Mouse (Mus musculus): ENCODE data around the gene Palm3. TPM values are rescaled to one million over a fixed set of nuclear protein-coding genes. Genes with fewer than 3 reads are reported as not detected.
A peak's percentile ranks its signal among the peaks of the same experiment; 100 is the strongest.

Gene Palm3
- total and polyA plus RNA-seq, 2 experiments from 2014 or later: 2.7 to 4.3 TPM

- peak within 1 kb of the TSS; percentile 84 for H3K9ac ChIP-seq
- no peaks in the 10 kb centered on the region for H3K27me3 ChIP-seq (ENCODE audit: insufficient read depth, low read length)
- DNase-seq: peak; percentile 100
- H3K27ac ChIP-seq (ENCODE audit: low read depth, low read length): peak within 1 kb of the TSS; percentile 93
- no peaks in the 10 kb centered on the region for H3K36me3 ChIP-seq (ENCODE audit: insufficient read depth)
- H3K9me3 ChIP-seq (ENCODE audit: low read length): no peaks in the 10 kb centered on the region
- H3K4me1 ChIP-seq (ENCODE audit: insufficient read depth): 0 out of 2 replicates have a peak, but pooled peaks cover 15% of the 10 kb centered on the region
- 2% methylated on average over 51 of the region's 51 CpGs for WGBS
- H3K4me3 ChIP-seq (ENCODE audit: low read depth, low read length): peak within 1 kb of the TSS; percentile 98
- TF ChIP-seq CTCF (IDR thresholded peaks at IDR 0.05; ENCODE audit: low read depth): no peak
- ATAC-seq: peak; percentile 96
- H3K4me2 ChIP-seq (ENCODE audit: low read depth): peak within 1 kb of the TSS; percentile 71
Observed at GRCm38 (mm10) chr8:84066291-84066930, 45.1 kb downstream of the Palm3 start, which contains the start of gene Rfx1. Gene Rfx1, plus strand, starts transcription at chr8:84066834.

- Histone ChIP-seq H3K27me3 (ENCODE audit: insufficient read depth, low read length) (no peaks in the 10 kb centered on the region), H3K4me3 (ENCODE audit: low read depth, low read length) (peak overlapping the region; percentile 98), H3K27ac (ENCODE audit: low read depth, low read length) (peak overlapping the region; percentile 93), H3K9ac (peak overlapping the region; percentile 84), H3K9me3 (ENCODE audit: low read length) (no peaks in the 10 kb centered on the region), H3K4me2 (ENCODE audit: low read depth) (peak overlapping the region; percentile 52), H3K4me1 (ENCODE audit: insufficient read depth) (0 out of 2 replicates have a peak, but pooled peaks cover 15% of the 10 kb centered on the region), H3K36me3 (ENCODE audit: insufficient read depth) (no peaks in the 10 kb centered on the region)
- WGBS: under 1% methylated on average over 57 of the region's 58 CpGs
- peak; percentile 91 for DNase-seq
- TF ChIP-seq CTCF (IDR thresholded peaks at IDR 0.05; ENCODE audit: low read depth): no peak
- ATAC-seq: peak; percentile 46
Observed at GRCm38 (mm10) chr8:84067047-84067573, 45.8 kb downstream of the Palm3 start.

GRCm38 (mm10) chr8:84067911-84068310 lies 46.6 kb downstream of the Palm3 start:
- DNase-seq (no peak), ATAC-seq (no peak)
- Histone ChIP-seq H3K27me3 (ENCODE audit: insufficient read depth, low read length) (no peaks in the 10 kb centered on the region), H3K27ac (ENCODE audit: low read depth, low read length) (no peak overlapping the region), H3K9ac (peak overlapping the region; percentile 84; the same call in 1 of the 2 replicates), H3K4me1 (ENCODE audit: insufficient read depth) (0 out of 2 replicates have a peak, but pooled peaks cover 19% of the 10 kb centered on the region), H3K4me3 (ENCODE audit: low read depth, low read length) (peak overlapping the region; percentile 98), H3K36me3 (ENCODE audit: insufficient read depth) (no peaks in the 10 kb centered on the region), H3K9me3 (ENCODE audit: low read length) (no peaks in the 10 kb centered on the region), H3K4me2 (ENCODE audit: low read depth) (peak overlapping the region; percentile 52)
- TF ChIP-seq CTCF (IDR thresholded peaks at IDR 0.05; ENCODE audit: low read depth): no peak
- WGBS: 89% methylated on average over 7 of the region's 7 CpGs

GRCm38 (mm10) chr8:84068316-84069035 lies 47.2 kb downstream of the Palm3 start:
- TF ChIP-seq CTCF (IDR thresholded peaks at IDR 0.05; ENCODE audit: low read depth): no peak
- Histone ChIP-seq H3K4me2 (ENCODE audit: low read depth) (peak overlapping the region; percentile 52; the same call in 1 of the 2 replicates), H3K36me3 (ENCODE audit: insufficient read depth) (no peaks in the 10 kb centered on the region), H3K9ac (no peak overlapping the region), H3K9me3 (ENCODE audit: low read length) (no peaks in the 10 kb centered on the region), H3K27ac (ENCODE audit: low read depth, low read length) (no peak overlapping the region), H3K4me1 (ENCODE audit: insufficient read depth) (peaks cover 24% of the 10 kb centered on the region; the same call in 1 of the 2 replicates), H3K27me3 (ENCODE audit: insufficient read depth, low read length) (no peaks in the 10 kb centered on the region), H3K4me3 (ENCODE audit: low read depth, low read length) (no peak overlapping the region)
- WGBS: 79% methylated on average over 12 of the region's 12 CpGs
- ATAC-seq: no peak
- no peak for DNase-seq

- Histone ChIP-seq H3K4me2 (ENCODE audit: low read depth) (no peak overlapping the region), H3K27ac (ENCODE audit: low read depth, low read length) (no peak overlapping the region), H3K27me3 (ENCODE audit: insufficient read depth, low read length) (no peaks in the 10 kb centered on the region), H3K36me3 (ENCODE audit: insufficient read depth) (peaks cover 1% of the 10 kb centered on the region; the same call in 1 of the 2 replicates), H3K4me3 (ENCODE audit: low read depth, low read length) (no peak overlapping the region), H3K4me1 (ENCODE audit: insufficient read depth) (peaks cover 24% of the 10 kb centered on the region; the same call in 1 of the 2 replicates), H3K9ac (no peak overlapping the region), H3K9me3 (ENCODE audit: low read length) (no peaks in the 10 kb centered on the region)
- DNase-seq (no peak), ATAC-seq (no peak)
- TF ChIP-seq CTCF (IDR thresholded peaks at IDR 0.05; ENCODE audit: low read depth): no peak
- WGBS: 54% methylated on average over 1 of the region's 1 CpGs
Observed at GRCm38 (mm10) chr8:84069169-84069568, 47.9 kb downstream of the Palm3 start.

- H3K4me1 ChIP-seq (ENCODE audit: insufficient read depth): peaks cover 24% of the 10 kb centered on the region; the same call in 1 of the 2 replicates
- WGBS: 34% methylated on average over 2 of the region's 2 CpGs
- H3K36me3 ChIP-seq (ENCODE audit: insufficient read depth): peaks cover 6% of the 10 kb centered on the region; the same call in 1 of the 2 replicates
- peak overlapping the region; percentile 64 for H3K27ac ChIP-seq (ENCODE audit: low read depth, low read length)
- H3K27me3 ChIP-seq (ENCODE audit: insufficient read depth, low read length): no peaks in the 10 kb centered on the region
- no peak for ATAC-seq
- DNase-seq: no peak
- no peak overlapping the region for H3K4me2 ChIP-seq (ENCODE audit: low read depth)
- H3K4me3 ChIP-seq (ENCODE audit: low read depth, low read length): no peak overlapping the region
- H3K9ac ChIP-seq: no peak overlapping the region
- no peaks in the 10 kb centered on the region for H3K9me3 ChIP-seq (ENCODE audit: low read length)
- no peak for TF ChIP-seq CTCF (IDR thresholded peaks at IDR 0.05; ENCODE audit: low read depth)
Observed at GRCm38 (mm10) chr8:84069750-84070149, 48.5 kb downstream of the Palm3 start.
